Mouse (Mus musculus) C2C12 (cell line): ENCODE measurements at regions not wholly inside any gene's neighbourhood (a gene's known extent, or its start where the extent isn't known, plus 50 kb on each side); places are given as distances from the start of the nearest gene placed in this dataset.

Experiments
- H3K27me3 ChIP-seq: one replicate; pipeline ENCODE4 v1.6.1; 2011; ENCODE audit not compliant: control insufficient read depth, insufficient read depth, insufficient read length
- H3K36me3 ChIP-seq: one replicate; pipeline ENCODE4 v1.6.1; 2011; ENCODE audit not compliant: control insufficient read depth, insufficient read depth
- H3K4me3 ChIP-seq: one replicate; pipeline ENCODE4 v1.5.1; 2011; ENCODE audit warnings: mild to moderate bottlenecking, control low read depth; ENCODE audit not compliant: poor library complexity, insufficient read depth, severe bottlenecking
- H3K79me2 ChIP-seq: one replicate; pipeline ENCODE4 v1.6.1; 2011; ENCODE audit not compliant: control insufficient read depth, insufficient read depth
- H3K79me3 ChIP-seq: one replicate; pipeline ENCODE4 v1.6.1; 2011; ENCODE audit warnings: low read depth, control low read depth
- H3ac ChIP-seq: one replicate; pipeline ENCODE3; 2011; ENCODE audit warnings: low read depth; ENCODE audit not compliant: control insufficient read depth, insufficient read length
- CEBPB ChIP-seq: IDR thresholded peaks from one replicate; pipeline ENCODE4 v1.6.1; 2011; ENCODE audit warnings: low read depth, mild to moderate bottlenecking, control low read depth, moderate library complexity
- CTCF ChIP-seq: IDR thresholded peaks from one replicate; pipeline ENCODE4 v1.5.1; 2011; ENCODE audit not compliant: control insufficient read depth, insufficient read depth, insufficient read length
- FOSL1 ChIP-seq: IDR thresholded peaks from one replicate; pipeline ENCODE4 v1.8.0; 2011; ENCODE audit warnings: mild to moderate bottlenecking, low read length; ENCODE audit not compliant: poor library complexity, insufficient read depth, severe bottlenecking
- MAX ChIP-seq: IDR thresholded peaks from one replicate; pipeline ENCODE4 v1.6.1; 2011; ENCODE audit warnings: mild to moderate bottlenecking, control low read depth
- MYOD1 ChIP-seq: IDR thresholded peaks from one replicate; pipeline ENCODE4 v1.6.1; 2011; ENCODE audit warnings: low read depth; ENCODE audit not compliant: control insufficient read depth, insufficient read length
- MYOG ChIP-seq: IDR thresholded peaks from one replicate; pipeline ENCODE4 v1.6.1; 2011; ENCODE audit not compliant: control insufficient read depth, insufficient read length; ENCODE audit errors: extremely low read depth
- USF1 ChIP-seq: IDR thresholded peaks from one replicate; pipeline ENCODE4 v1.6.1; 2011; ENCODE audit warnings: low read depth, mild to moderate bottlenecking, control low read depth, moderate library complexity

- H3ac ChIP-seq, result no peak overlapping the region
- no peaks in the 10 kb centered on the region for H3K79me3 ChIP-seq
- no peak for TF ChIP-seq CTCF
- TF ChIP-seq MYOD1, result no peak
- no peak for TF ChIP-seq USF1
- TF ChIP-seq MYOG, result no peak
- H3K36me3 ChIP-seq, result no peaks in the 10 kb centered on the region
- H3K4me3 ChIP-seq, result no peak overlapping the region
- no peaks in the 10 kb centered on the region for H3K27me3 ChIP-seq
- no peaks in the 10 kb centered on the region for H3K79me2 ChIP-seq
These were observed 443.2 kb downstream of the Tmem135 start for GRCm38 (mm10) chr7:88960841-88961240.

DNA sequence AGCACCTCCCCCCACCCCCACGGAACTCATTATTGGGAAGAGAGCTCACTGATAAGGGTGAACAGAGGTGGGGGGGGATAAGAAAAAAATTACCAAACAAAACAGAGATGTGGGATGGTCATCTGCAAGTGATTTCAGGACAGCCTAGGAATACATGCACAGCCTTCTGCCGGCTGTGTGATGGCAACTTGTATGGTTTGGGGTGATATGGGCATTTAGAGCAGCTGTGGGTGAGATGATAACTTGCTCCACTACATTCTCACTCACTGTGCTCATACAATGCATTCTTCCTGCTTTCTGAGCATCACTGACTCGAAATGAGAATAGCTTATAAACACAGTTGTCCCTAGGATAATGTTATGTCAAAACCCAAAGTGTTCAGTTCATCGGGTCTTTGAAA is 443.8 kb downstream of the Tmem135 start:
- Histone ChIP-seq H3K79me3 (no peaks in the 10 kb centered on the region), H3K36me3 (no peaks in the 10 kb centered on the region), H3ac (no peak overlapping the region), H3K4me3 (no peak overlapping the region), H3K27me3 (no peaks in the 10 kb centered on the region), H3K79me2 (no peaks in the 10 kb centered on the region)
- TF ChIP-seq MAX (no peak), MYOG (no peak), CTCF (no peak), USF1 (no peak), CEBPB (no peak), FOSL1 (no peak), MYOD1 (no peak)

GRCm38 (mm10) chr7:88959332-88960124 is 444.5 kb downstream of the Tmem135 start:
- H3K36me3 ChIP-seq, result no peaks in the 10 kb centered on the region
- H3ac ChIP-seq, result no peak overlapping the region
- H3K4me3 ChIP-seq, result no peak overlapping the region
- H3K27me3 ChIP-seq, result no peaks in the 10 kb centered on the region
- H3K79me2 ChIP-seq, result no peaks in the 10 kb centered on the region
- H3K79me3 ChIP-seq, result no peaks in the 10 kb centered on the region
- TF ChIP-seq USF1 (no peak), MYOD1 (no peak), FOSL1 (no peak), MAX (no peak)

GRCm38 (mm10) chr7:88954978-88955377 is 449.0 kb downstream of the Tmem135 start:
- Histone ChIP-seq H3K79me3 (no peaks in the 10 kb centered on the region), H3K27me3 (no peaks in the 10 kb centered on the region)
- TF ChIP-seq CEBPB, result no peak
- no peak for TF ChIP-seq FOSL1
- TF ChIP-seq MYOG, result no peak
- no peak for TF ChIP-seq USF1
- no peak for TF ChIP-seq CTCF
- no peak for TF ChIP-seq MYOD1
- no peak for TF ChIP-seq MAX

GRCm38 (mm10) chr7:88945338-88945737 is 458.7 kb downstream of the Tmem135 start:
- Histone ChIP-seq H3K27me3 (no peaks in the 10 kb centered on the region), H3K79me2 (no peaks in the 10 kb centered on the region), H3K79me3 (no peaks in the 10 kb centered on the region), H3K36me3 (no peaks in the 10 kb centered on the region), H3K4me3 (no peak overlapping the region), H3ac (no peak overlapping the region)
- TF ChIP-seq MYOD1, result peak; percentile 24
- TF ChIP-seq MAX, result no peak

More at GRCm38 (mm10) chr7:88954978-88955377, 449.0 kb downstream of the Tmem135 start:
- Histone ChIP-seq H3K79me2 (no peaks in the 10 kb centered on the region), H3K36me3 (no peaks in the 10 kb centered on the region), H3K4me3 (no peak overlapping the region), H3ac (no peak overlapping the region)

DNA sequence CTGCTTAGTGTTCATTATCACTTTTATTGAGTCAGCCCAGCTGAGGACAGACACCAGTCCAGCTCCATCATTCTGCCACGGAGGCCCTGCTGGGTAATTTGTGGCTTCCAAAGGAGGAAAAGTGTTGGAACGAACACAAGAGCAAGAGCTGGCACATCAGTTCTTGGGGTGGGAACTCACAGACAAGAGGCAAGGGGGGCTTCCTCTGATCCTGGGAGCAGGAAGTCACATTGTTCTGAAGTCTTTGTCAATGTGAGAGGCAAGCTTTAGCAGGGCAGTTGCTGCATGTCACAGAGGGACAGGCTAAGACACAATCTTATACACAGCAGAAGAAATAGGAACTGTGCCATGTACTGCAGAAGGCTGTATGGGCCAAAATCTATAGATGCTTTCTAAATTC is 459.1 kb downstream of the Tmem135 start:
- TF ChIP-seq MYOD1 (no peak), CEBPB (no peak), USF1 (no peak), MYOG (no peak), MAX (no peak)
- Histone ChIP-seq H3K27me3 (no peaks in the 10 kb centered on the region), H3K36me3 (no peaks in the 10 kb centered on the region), H3K79me3 (no peaks in the 10 kb centered on the region), H3ac (no peak overlapping the region), H3K4me3 (no peak overlapping the region), H3K79me2 (no peaks in the 10 kb centered on the region)
